8 mouse cellular contexts compared by ENCODE assay signal in genomic region chr19:23697861-23698260, GRCm38 (mm10). TPM values are rescaled to one million over a fixed set of nuclear protein-coding genes. Genes with fewer than 3 reads are reported as not detected.
DNase-seq lines count a peak whose midpoint lies in the region.
"Had no signal": no experiment of that assay in that cellular context is flagged by ENCODE, and none has a peak within 500 bp of the region (broad histone marks: within the 10 kb centered on the region; RNA-seq: fewer than 3 reads in every experiment).

No protein-coding gene starts in this region.

- DNase-seq in heart, adult 18-20 months = peak; percentile 24 to 38
- DNase-seq in heart, postnatal 4 days = no peak
- DNase-seq in Muller cell, postnatal 12 days (ENCODE audit: inconsistent ontology term) = peak; percentile 47
- peak; percentile 58 for DNase-seq in adrenal gland, postnatal 10 days
- peak; percentile 21 for DNase-seq in lung, postnatal 25 days (ENCODE audit: low spot score)
- DNase-seq in right cerebral cortex, postnatal 14 days = no peak
- DNase-seq in frontal cortex, postnatal 25 days (ENCODE audit: low spot score in 2 of 2) = no peak
- DNase-seq: cerebellum, postnatal 36 days had no signal

RNA-seq across cellular contexts. Expression of gene Ptar1, which starts 10.6 kb away (rescaled TPM):
- total RNA-seq in heart, adult 18-20 months (2021) = 10 to 100 TPM; 18.7 to 19.9 TPM
- 10 to 100 TPM; 24.7 to 25.2 TPM for total RNA-seq in heart, postnatal 4 days (2021)
- 10 to 100 TPM; 25.0 to 27.5 TPM for total RNA-seq in adrenal gland, postnatal 10 days (2021)

RNA-seq across cellular contexts. Expression of gene 1700028P14Rik, which starts 45.2 kb away (rescaled TPM):
- not detected for total RNA-seq in heart, adult 18-20 months (2021)
- not detected for total RNA-seq in heart, postnatal 4 days (2021)
- total RNA-seq in adrenal gland, postnatal 10 days (2021) = not detected

Comparison
In these comparisons a context has a peak if more than half of its experiments do, and no peak if none do; other contexts are left out.
1. DNase-seq: peak in heart, adult 18-20 months (2 of 2), Muller cell, postnatal 12 days (single experiment), adrenal gland, postnatal 10 days (single experiment) and lung, postnatal 25 days (single experiment); none in heart, postnatal 4 days (single experiment), right cerebral cortex, postnatal 14 days (single experiment) and frontal cortex, postnatal 25 days (0 of 2).